Mouse (Mus musculus) left cerebral cortex, postnatal 4 days (tissue): ENCODE results near the gene Cep95. TPM values are rescaled to one million over a fixed set of nuclear protein-coding genes. Genes with fewer than 3 reads are reported as not detected.

Source experiments
- microRNA-seq: library from miRNA; unstranded; fragments of <30 nt; microRNA quantifications from one replicate; pipeline ENCODE4 v1.2.0, GENCODE M21; 2022
- total RNA-seq, 2 experiments: library from RNA; stranded (reverse); gene quantifications; 2 replicates each; pipeline ENCODE4 v1.2.3; 2021

Cep95 gene
- total RNA-seq, 2 experiments from 2014 or later = 14.6 to 19.6 TPM

Small RNA genes lying within 50 kb of the gene (microRNA-seq; reads per million reads assigned to microRNA genes)
- gene Gm25994 (not detected), gene Mir3064 (39.7 reads per million, percentile 42 among the genes with 10 or more reads in this experiment)

Other genes starting within 250 kb of the Cep95 start
- gene Tex2, start 175.8 kb upstream of the Cep95 start, total RNA-seq = 10 to 100 TPM; 70.3 to 76.1 TPM
- gene Pecam1, start 38.6 kb upstream of the Cep95 start, total RNA-seq = 10 to 100 TPM; 17.7 TPM
- gene Milr1, start 38.0 kb upstream of the Cep95 start, total RNA-seq = under 1 TPM; 0.56 to 0.93 TPM
- 1 to 10 TPM; 5.2 to 6.2 TPM for gene Polg2, start 9.7 kb upstream of the Cep95 start, total RNA-seq
- 100 to 1,000 TPM; 737 to 784 TPM for gene Ddx5, start 67 bp upstream of the Cep95 start, total RNA-seq
- gene Smurf2, start 131.5 kb downstream of the Cep95 start, total RNA-seq = 10 to 100 TPM; 45.6 to 48.6 TPM
- 10 to 100 TPM; 43.4 to 53.2 TPM for gene Kpna2, start 210.3 kb downstream of the Cep95 start, total RNA-seq
- gene 1810010H24Rik, start 236.4 kb downstream of the Cep95 start, total RNA-seq = 1 to 10 TPM; 4.2 to 4.7 TPM